Mouse (Mus musculus) adrenal gland (tissue): ENCODE results near the gene 4930438A08Rik.

Source experiments
- intact Hi-C: fragments of 180-260 bp; cut with DNase I; formaldehyde crosslinking; loops from one replicate; pipeline ENCODE4 v1.15.1; 2025

The 4930438A08Rik gene

DNA sequence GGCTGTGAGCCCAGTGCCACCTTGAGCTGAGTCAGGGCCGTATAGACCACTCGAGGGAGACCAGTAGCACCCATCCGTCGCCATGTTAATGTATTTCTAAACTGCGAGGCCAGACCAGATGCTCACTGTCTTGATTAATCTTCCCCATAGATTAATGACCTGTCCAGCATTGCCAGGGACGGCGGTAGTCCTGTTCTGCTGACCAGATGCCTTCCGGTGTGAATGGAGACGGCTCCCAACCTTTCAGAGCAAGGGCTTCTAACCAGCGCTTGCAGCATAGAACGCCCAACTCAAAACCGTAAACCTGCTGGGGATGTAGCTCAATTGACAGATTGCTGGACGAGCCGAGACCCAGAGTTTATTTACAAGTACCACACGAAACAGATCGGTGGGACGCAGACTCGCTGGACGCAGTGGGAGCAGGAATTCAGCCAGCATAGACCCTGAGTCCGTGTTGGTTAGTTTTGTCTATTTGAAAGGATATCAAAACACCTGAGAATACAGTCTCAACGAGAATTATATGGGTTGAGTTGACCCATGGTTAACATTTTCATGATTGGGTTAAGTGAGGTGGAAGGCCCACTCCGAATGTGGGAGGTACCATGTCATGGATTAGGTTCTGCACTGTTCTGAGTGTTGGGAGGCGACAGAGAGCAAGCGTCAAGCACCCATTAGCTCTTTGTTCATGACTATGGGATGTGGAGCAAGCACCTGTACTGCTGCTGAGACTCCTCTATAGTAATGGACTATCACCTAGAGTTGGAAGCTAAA is 49.2 kb downstream of the 4930438A08Rik start:
- intact Hi-C loops, result no loop called here

DNA sequence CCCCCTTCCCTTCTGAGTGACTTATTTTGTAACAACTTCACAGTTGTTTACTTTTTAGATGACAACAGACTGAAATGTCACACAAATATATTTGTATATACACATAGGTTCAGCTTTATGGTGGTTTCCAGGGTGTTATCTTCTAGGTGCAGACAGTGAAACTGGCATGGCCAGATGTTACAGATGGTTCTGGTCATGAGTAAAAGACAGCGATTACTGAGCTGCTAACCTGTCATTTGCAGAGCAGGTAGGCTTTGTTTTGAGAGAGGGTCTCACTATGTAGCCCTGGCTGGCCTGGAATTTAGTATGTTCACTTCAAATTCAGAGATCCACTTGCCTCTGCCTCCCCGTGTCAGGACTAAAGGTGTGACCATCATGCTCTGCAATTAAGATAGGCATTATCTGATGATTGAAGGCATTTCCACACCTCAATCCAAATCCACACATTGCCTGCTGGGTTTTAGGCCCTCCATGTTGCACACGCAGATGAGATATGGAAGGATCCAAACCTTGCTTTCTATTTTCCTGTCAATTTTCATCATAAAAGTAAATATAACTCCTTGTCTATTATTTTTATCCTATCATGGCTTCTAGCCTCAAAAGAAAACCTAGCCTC is 50.1 kb downstream of the 4930438A08Rik start:
- intact Hi-C loops, result no loop called here

DNA sequence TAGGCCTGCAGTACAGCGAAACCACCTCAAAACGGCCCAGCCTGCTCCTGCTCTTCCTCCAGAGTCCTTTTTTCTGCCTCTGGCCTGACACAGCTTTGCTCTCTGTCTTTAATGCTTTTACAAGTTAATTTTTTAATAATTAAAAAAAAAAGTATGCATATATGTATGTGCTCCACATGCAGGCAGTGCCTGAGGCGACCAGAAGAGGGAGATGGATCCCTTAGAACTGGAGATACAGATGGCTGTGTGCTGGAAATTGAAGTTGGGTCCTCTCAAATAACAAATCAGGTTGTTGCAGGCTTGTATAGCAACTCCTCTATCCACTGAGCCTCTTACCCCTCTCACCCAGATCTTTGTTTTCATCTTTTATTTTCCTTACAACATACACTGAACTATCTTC is 52.2 kb downstream of the 4930438A08Rik start:
- intact Hi-C loops, result no loop called here

DNA sequence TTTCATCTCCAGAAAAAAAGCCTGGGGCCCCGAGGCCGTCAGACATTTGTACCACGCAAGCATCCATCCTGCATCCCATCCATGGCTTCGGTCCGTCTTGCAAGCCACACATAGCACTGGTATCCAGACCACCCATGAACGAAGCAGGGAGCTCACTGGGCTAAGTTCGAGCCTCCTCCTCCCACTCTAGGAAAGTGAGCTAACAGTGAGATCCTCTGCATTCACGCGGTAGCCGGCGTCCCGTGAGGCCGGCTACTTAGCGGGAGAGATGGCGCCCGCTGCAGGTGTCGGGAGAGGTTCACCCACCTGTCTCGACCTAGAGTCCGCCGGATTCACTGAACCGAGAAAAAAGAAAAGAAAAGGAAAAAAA is 55.3 kb downstream of the 4930438A08Rik start:
- intact Hi-C loops, result loop anchor here (10.0 kb wide), 1 partner anchor 155 kb away; the partner anchor contains the start of gene Mrpl22

DNA sequence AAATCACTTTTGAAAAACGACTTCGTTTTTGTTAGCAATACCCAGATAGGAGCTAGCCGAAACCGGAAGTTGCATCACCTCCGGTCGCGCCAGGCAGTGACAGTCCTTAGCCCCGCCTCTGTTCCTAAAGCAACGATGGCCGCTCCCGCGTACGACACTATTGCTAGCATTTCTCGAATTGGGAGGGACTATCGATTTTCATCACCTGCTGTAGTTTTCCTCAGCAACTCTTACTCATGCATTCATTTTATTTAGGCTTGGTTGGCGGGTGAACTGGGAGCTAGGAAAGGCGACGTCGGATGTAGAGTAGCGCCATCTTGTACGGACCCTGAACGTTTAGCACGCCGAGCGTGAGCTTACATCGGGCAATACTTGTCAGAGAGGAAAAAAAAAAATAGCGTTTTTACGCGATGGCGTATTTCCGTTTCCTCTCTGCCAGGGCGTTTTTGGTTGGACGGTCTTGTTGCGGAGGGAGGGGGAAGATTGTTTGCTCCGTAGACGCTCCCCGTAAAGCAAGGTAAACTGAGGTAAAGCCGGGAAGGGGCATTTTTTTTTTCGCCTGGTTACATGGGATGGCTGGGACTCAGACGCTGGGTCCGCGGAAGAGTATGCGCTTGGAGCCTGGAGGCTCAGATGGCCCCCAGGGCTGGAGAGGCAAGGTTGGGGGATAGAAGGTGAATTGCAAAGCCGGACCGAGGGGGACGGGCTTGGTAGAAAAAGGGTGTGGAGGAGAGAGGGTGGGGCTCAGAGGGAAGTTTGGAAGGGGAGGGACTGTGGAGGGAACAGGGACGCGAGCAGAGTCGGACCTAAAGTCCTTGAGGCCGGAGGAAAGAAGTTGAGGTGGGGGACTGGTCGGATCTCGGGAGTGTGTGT is 55.9 kb downstream of the 4930438A08Rik start, which contains the start of the genes Zfp672 and Sh3bp5l:
Gene Zfp672 (minus strand): TSS at position 64 of the 873 bp plus-strand sequence.
Gene Sh3bp5l (plus strand): TSS at position 449 of the 873 bp plus-strand sequence.
- intact Hi-C loops, result loop anchor here (10.0 kb wide), 1 partner anchor 156 kb away; the partner anchor contains the start of gene Mrpl22

DNA sequence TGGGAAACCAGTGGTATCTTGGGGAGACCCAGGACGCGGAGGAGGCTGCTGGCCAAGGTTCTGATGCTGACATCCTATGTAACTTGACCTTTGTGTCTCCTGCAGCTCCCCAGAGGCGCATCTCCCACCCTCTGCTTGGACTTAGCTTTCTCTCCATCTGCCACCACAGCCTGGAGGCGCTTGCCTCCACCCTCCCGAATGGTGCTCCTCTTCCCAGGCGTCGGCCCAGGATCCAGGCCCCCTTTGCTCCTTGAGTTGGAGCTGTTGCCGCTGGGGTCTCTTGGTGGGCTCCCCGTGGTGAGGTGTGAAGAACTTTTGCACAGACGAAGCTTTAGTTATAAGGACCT is 56.5 kb downstream of the 4930438A08Rik start:
- intact Hi-C loops, result loop anchor here (10.0 kb wide), 1 partner anchor 156 kb away; the partner anchor contains the start of gene Mrpl22

DNA sequence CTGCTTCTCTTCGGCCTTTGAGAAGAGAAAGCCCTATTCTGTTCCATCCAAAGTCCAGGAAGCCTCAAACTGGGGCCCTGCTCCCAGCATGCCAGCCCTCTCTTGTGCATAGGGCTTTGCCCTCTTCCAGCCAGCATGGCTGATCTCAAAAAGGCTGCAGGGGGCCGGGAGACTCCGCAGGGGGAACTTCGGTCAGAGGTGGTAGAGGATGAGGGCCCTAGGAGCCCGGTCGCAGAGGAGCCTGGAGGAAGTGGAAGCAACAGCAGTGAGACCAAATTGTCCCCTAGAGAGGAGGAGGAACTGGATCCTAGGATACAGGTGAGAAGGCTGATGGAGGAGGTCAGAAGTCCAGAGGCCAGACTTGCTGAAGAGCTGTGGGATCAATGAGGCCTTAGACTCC is 56.9 kb downstream of the 4930438A08Rik start:
- intact Hi-C loops, result loop anchor here (10.0 kb wide), 1 partner anchor 157 kb away; the partner anchor contains the start of gene Mrpl22

DNA sequence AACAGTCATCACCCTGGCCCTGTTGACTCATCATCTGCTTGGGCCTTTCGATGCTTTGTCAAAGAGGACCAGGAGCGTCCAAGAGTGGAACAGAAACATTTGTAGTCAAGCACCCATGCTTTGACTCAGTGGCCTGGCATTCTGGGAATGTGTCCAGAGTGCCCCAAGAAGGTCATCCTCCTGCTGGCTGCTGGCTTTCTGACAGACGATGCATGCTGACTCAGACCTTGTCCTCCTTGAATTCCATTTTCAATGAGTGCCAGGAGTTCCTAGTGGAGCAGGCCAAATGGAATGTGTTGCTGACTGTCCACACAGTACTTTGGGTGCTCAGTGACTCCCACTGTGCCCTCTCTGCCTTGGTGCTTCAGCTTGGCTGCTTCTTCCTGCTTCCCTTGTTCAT is 60.1 kb downstream of the 4930438A08Rik start:
- intact Hi-C loops, result loop anchor here (10.0 kb wide), 1 partner anchor 160 kb away; the partner anchor contains the start of gene Mrpl22
